In genomic region chr16:11446977-11447376, GRCm38 (mm10) we compare ENCODE assay signal across 25 mouse cellular contexts.
DNase-seq lines count a peak whose midpoint lies in the region; ATAC-seq lines count a peak whose summit lies in the region.
"Had no signal": no experiment of that assay in that cellular context is flagged by ENCODE, and none has a peak within 500 bp of the region (broad histone marks: within the 10 kb centered on the region; RNA-seq: fewer than 3 reads in every experiment).

No protein-coding gene starts in this region.

- peaks cover 43% of the 10 kb centered on the region for H3K9me3 ChIP-seq in megakaryocyte, embryonic 14.5 days
- no peaks in the 10 kb centered on the region for H3K9me3 ChIP-seq in limb, embryonic 10.5 days (replicated peaks)
- H3K9me3 ChIP-seq: embryonic facial prominence, embryonic 10.5 days; embryonic facial prominence, embryonic 13.5 days; forebrain, embryonic 12.5 days; forebrain, embryonic 15.5 days; heart, embryonic 10.5 days; heart, embryonic 13.5 days had no signal

- H3K27ac ChIP-seq in limb, embryonic 10.5 days: no peak overlapping the region
- H3K27ac ChIP-seq: embryonic facial prominence, embryonic 10.5 days; embryonic facial prominence, embryonic 13.5 days; forebrain, embryonic 12.5 days; forebrain, embryonic 15.5 days; heart, adult 2 months; heart, embryonic 10.5 days; heart, embryonic 13.5 days; hindbrain, embryonic 14.5 days had no signal

- H3K4me3 ChIP-seq in megakaryocyte, embryonic 14.5 days (replicated peaks): peak overlapping the region; percentile 51
- H3K4me3 ChIP-seq in limb, embryonic 10.5 days: no peak overlapping the region
- H3K4me3 ChIP-seq: embryonic facial prominence, embryonic 10.5 days; embryonic facial prominence, embryonic 13.5 days; erythroblast, embryonic 14.5 days; forebrain, embryonic 12.5 days; forebrain, embryonic 15.5 days; heart, adult 2 months; heart, embryonic 10.5 days; heart, embryonic 13.5 days had no signal

- H3K4me1 ChIP-seq in megakaryocyte, embryonic 14.5 days: peaks cover 56% of the 10 kb centered on the region
- H3K4me1 ChIP-seq in limb, embryonic 10.5 days: no peaks in the 10 kb centered on the region
- H3K4me1 ChIP-seq: embryonic facial prominence, embryonic 10.5 days; forebrain, embryonic 12.5 days; forebrain, embryonic 15.5 days; heart, embryonic 10.5 days had no signal

- ATAC-seq in megakaryocyte, adult 5-6 weeks (ENCODE audit: poor library complexity, severe bottlenecking): no peak
- ATAC-seq: activated CD4-positive, CD25-positive, alpha-beta regulatory T cell, adult 4 months; forebrain, embryonic 15.5 days had no signal

- peaks cover 96% of the 10 kb centered on the region for H3K36me3 ChIP-seq in megakaryocyte, embryonic 14.5 days (replicated peaks; ENCODE audit: low read length)
- peaks cover 10% of the 10 kb centered on the region; the same call in 1 of the 2 replicates for H3K36me3 ChIP-seq in limb, embryonic 10.5 days
- H3K36me3 ChIP-seq: forebrain, embryonic 12.5 days had no signal

- 89% methylated on average over 4 of the region's 4 CpGs for WGBS in limb, embryonic 10.5 days

- peak; percentile 49 for DNase-seq in lung, postnatal 10 days
- peak; percentile 82 for DNase-seq in lung, postnatal 36 days
- DNase-seq in limb, embryonic 10.5 days (ENCODE audit: low spot score): no peak
- DNase-seq in embryo, embryonic 11 days: no peak
- no peak for DNase-seq in right cerebral cortex, postnatal 14 days
- DNase-seq: adrenal gland, adult 8-10 months; adrenal gland, postnatal 25 days; cerebellum, adult 18-20 months; cerebellum, adult 9-10 months; cerebellum, postnatal 14 days; gastrocnemius, postnatal 25 days; heart, adult 2 months; heart, postnatal 14 days; heart, postnatal 4 days had no signal

- peaks cover 31% of the 10 kb centered on the region for H3K27me3 ChIP-seq in megakaryocyte, embryonic 14.5 days (replicated peaks)
- H3K27me3 ChIP-seq in limb, embryonic 10.5 days (ENCODE audit: low read depth, poor library complexity, severe bottlenecking): no peaks in the 10 kb centered on the region
- H3K27me3 ChIP-seq: embryonic facial prominence, embryonic 13.5 days; forebrain, embryonic 12.5 days; forebrain, embryonic 15.5 days; heart, embryonic 13.5 days had no signal

Comparison
In these comparisons a context has a peak if more than half of its experiments do, and no peak if none do; other contexts are left out.
1. DNase-seq: peak in lung, postnatal 10 days (single experiment) and lung, postnatal 36 days (single experiment); none in limb, embryonic 10.5 days (single experiment), embryo, embryonic 11 days (single experiment) and right cerebral cortex, postnatal 14 days (single experiment).